Mouse (Mus musculus) stomach, postnatal 0 days (tissue): ENCODE results near the gene Ankib1.

ENCODE experiments used
- CTCF ChIP-seq: IDR thresholded peaks from 2 replicates; pipeline ENCODE4 v1.5.1; 2016; ENCODE audit warnings: antibody characterized with exemption, low read depth, mild to moderate bottlenecking, moderate library complexity
- EP300 ChIP-seq: optimal IDR thresholded peaks from 2 replicates; pipeline ENCODE3; 2016; ENCODE audit warnings: antibody characterized with exemption

- no peak for TF ChIP-seq CTCF
- TF ChIP-seq EP300: no peak
Observed at GRCm38 (mm10) chr5:3787548-3787947, 15.2 kb downstream of the Ankib1 start.
